Mouse (Mus musculus): ENCODE results near the gene Tecr. TPM values are rescaled to one million over a fixed set of nuclear protein-coding genes. Genes with fewer than 3 reads are reported as not detected.

The Tecr gene
- polyA plus RNA-seq, 1 experiment from 2014 or later = 544 TPM

- ATAC-seq (ENCODE audit: insufficient number of reproducible peaks, low FRiP score, low TSS enrichment, low read depth) = no peak
- H3K36me3 ChIP-seq = peaks cover 49% of the 10 kb centered on the region
- no peaks in the 10 kb centered on the region for H3K9me3 ChIP-seq
- peaks cover 30% of the 10 kb centered on the region for H3K4me1 ChIP-seq
- no peak overlapping the region for H3K4me2 ChIP-seq
- H3K9ac ChIP-seq = no peak overlapping the region
- H3K4me3 ChIP-seq = no peak overlapping the region
- H3K27ac ChIP-seq = no peak overlapping the region
- no peaks in the 10 kb centered on the region for H3K27me3 ChIP-seq
- WGBS = 84% methylated on average over 15 of the region's 15 CpGs
Measured at GRCm38 (mm10) chr8:83570272-83571000, 37.3 kb downstream of the Tecr start.

GRCm38 (mm10) chr8:83569165-83569564 lies 38.6 kb downstream of the Tecr start:
- WGBS = 70% methylated on average over 4 of the region's 4 CpGs
- no peaks in the 10 kb centered on the region for H3K27me3 ChIP-seq
- H3K9ac ChIP-seq = no peak overlapping the region
- H3K4me3 ChIP-seq = no peak overlapping the region
- ATAC-seq (ENCODE audit: insufficient number of reproducible peaks, low FRiP score, low TSS enrichment, low read depth) = no peak
- H3K36me3 ChIP-seq = peaks cover 44% of the 10 kb centered on the region
- peaks cover 19% of the 10 kb centered on the region for H3K4me1 ChIP-seq
- no peak overlapping the region; the same call in 1 of the 2 replicates for H3K27ac ChIP-seq
- H3K4me2 ChIP-seq = no peak overlapping the region
- no peaks in the 10 kb centered on the region for H3K9me3 ChIP-seq

- no peak overlapping the region for H3K4me3 ChIP-seq
- H3K27me3 ChIP-seq = no peaks in the 10 kb centered on the region
- 69% methylated on average over 5 of the region's 5 CpGs for WGBS
- H3K9ac ChIP-seq = no peak overlapping the region
- peaks cover 40% of the 10 kb centered on the region for H3K36me3 ChIP-seq
- no peaks in the 10 kb centered on the region for H3K9me3 ChIP-seq
- H3K4me2 ChIP-seq = no peak overlapping the region
- no peak overlapping the region for H3K27ac ChIP-seq
- peaks cover 15% of the 10 kb centered on the region for H3K4me1 ChIP-seq
- ATAC-seq (ENCODE audit: insufficient number of reproducible peaks, low FRiP score, low TSS enrichment, low read depth) = no peak
Measured at GRCm38 (mm10) chr8:83568755-83569154, 39.0 kb downstream of the Tecr start.

GRCm38 (mm10) chr8:83568128-83568527 lies 39.6 kb downstream of the Tecr start:
- Histone ChIP-seq H3K27me3 (no peaks in the 10 kb centered on the region), H3K4me1 (peaks cover 12% of the 10 kb centered on the region), H3K9ac (no peak overlapping the region), H3K4me3 (peak overlapping the region; percentile 78; the same call in 1 of the 2 replicates), H3K27ac (no peak overlapping the region), H3K36me3 (peaks cover 34% of the 10 kb centered on the region), H3K9me3 (no peaks in the 10 kb centered on the region), H3K4me2 (peak overlapping the region; percentile 79)
- WGBS = 66% methylated on average over 5 of the region's 5 CpGs
- no peak for ATAC-seq (ENCODE audit: insufficient number of reproducible peaks, low FRiP score, low TSS enrichment, low read depth)

GRCm38 (mm10) chr8:83567668-83568067 lies 40.1 kb downstream of the Tecr start:
- Histone ChIP-seq H3K4me3 (peak overlapping the region; percentile 78), H3K9me3 (no peaks in the 10 kb centered on the region), H3K4me1 (peaks cover 12% of the 10 kb centered on the region), H3K36me3 (peaks cover 29% of the 10 kb centered on the region), H3K27me3 (no peaks in the 10 kb centered on the region), H3K9ac (peak overlapping the region; percentile 69; the same call in 1 of the 2 replicates), H3K27ac (no peak overlapping the region), H3K4me2 (peak overlapping the region; percentile 79)
- no peak for ATAC-seq (ENCODE audit: insufficient number of reproducible peaks, low FRiP score, low TSS enrichment, low read depth)
- WGBS = 59% methylated on average over 3 of the region's 3 CpGs

GRCm38 (mm10) chr8:83566469-83567395 lies 41.0 kb downstream of the Tecr start, which contains the start of gene Ndufb7:
TSS of gene Ndufb7 (plus strand) at chr8:83566671.
- H3K4me1 ChIP-seq = peaks cover 12% of the 10 kb centered on the region
- H3K36me3 ChIP-seq = peaks cover 20% of the 10 kb centered on the region
- H3K4me2 ChIP-seq = peak within 1 kb of the TSS; percentile 79
- peak; percentile 82 for ATAC-seq (ENCODE audit: insufficient number of reproducible peaks, low FRiP score, low TSS enrichment, low read depth)
- WGBS = under 1% methylated on average over 48 of the region's 48 CpGs
- H3K9me3 ChIP-seq = no peaks in the 10 kb centered on the region
- peak within 1 kb of the TSS; percentile 78 for H3K4me3 ChIP-seq
- H3K9ac ChIP-seq = peak within 1 kb of the TSS; percentile 69
- no peaks in the 10 kb centered on the region for H3K27me3 ChIP-seq
- H3K27ac ChIP-seq = peak within 1 kb of the TSS; percentile 75

GRCm38 (mm10) chr8:83565731-83566375 lies 41.9 kb downstream of the Tecr start:
- 0 out of 2 replicates have a peak, but pooled peaks have one; percentile 4 for ATAC-seq (ENCODE audit: insufficient number of reproducible peaks, low FRiP score, low TSS enrichment, low read depth)

GRCm38 (mm10) chr8:83563246-83563645 lies 44.5 kb downstream of the Tecr start:
- no peak for ATAC-seq (ENCODE audit: insufficient number of reproducible peaks, low FRiP score, low TSS enrichment, low read depth)

More at GRCm38 (mm10) chr8:83565731-83566375, 41.9 kb downstream of the Tecr start:
- 75% methylated on average over 9 of the region's 9 CpGs for WGBS
- H3K4me3 ChIP-seq = no peak overlapping the region
- peaks cover 12% of the 10 kb centered on the region for H3K4me1 ChIP-seq
- no peak overlapping the region for H3K9ac ChIP-seq
- no peak overlapping the region for H3K27ac ChIP-seq
- no peaks in the 10 kb centered on the region for H3K27me3 ChIP-seq
- H3K9me3 ChIP-seq = no peaks in the 10 kb centered on the region
- H3K36me3 ChIP-seq = peaks cover 12% of the 10 kb centered on the region
- no peak overlapping the region for H3K4me2 ChIP-seq

GRCm38 (mm10) chr8:83562669-83563068 lies 45.1 kb downstream of the Tecr start:
- Histone ChIP-seq H3K4me3 (no peak overlapping the region), H3K4me1 (peaks cover 6% of the 10 kb centered on the region), H3K9me3 (no peaks in the 10 kb centered on the region), H3K36me3 (no peaks in the 10 kb centered on the region), H3K27ac (no peak overlapping the region), H3K27me3 (no peaks in the 10 kb centered on the region), H3K9ac (no peak overlapping the region), H3K4me2 (no peak overlapping the region)
- WGBS = 78% methylated on average over 3 of the region's 3 CpGs
- no peak for ATAC-seq (ENCODE audit: insufficient number of reproducible peaks, low FRiP score, low TSS enrichment, low read depth)

More at GRCm38 (mm10) chr8:83563246-83563645, 44.5 kb downstream of the Tecr start:
- no peaks in the 10 kb centered on the region for H3K9me3 ChIP-seq
- no peak overlapping the region for H3K4me3 ChIP-seq
- no peak overlapping the region for H3K4me2 ChIP-seq
- H3K4me1 ChIP-seq = peaks cover 12% of the 10 kb centered on the region
- WGBS = 71% methylated on average over 4 of the region's 4 CpGs
- no peaks in the 10 kb centered on the region for H3K27me3 ChIP-seq
- no peak overlapping the region for H3K9ac ChIP-seq
- no peaks in the 10 kb centered on the region for H3K36me3 ChIP-seq
- no peak overlapping the region for H3K27ac ChIP-seq

- Histone ChIP-seq H3K27me3 (no peaks in the 10 kb centered on the region), H3K4me3 (no peak within 1 kb of the TSS), H3K36me3 (no peaks in the 10 kb centered on the region), H3K9me3 (no peaks in the 10 kb centered on the region), H3K4me1 (no peaks in the 10 kb centered on the region), H3K9ac (no peak within 1 kb of the TSS), H3K4me2 (no peak within 1 kb of the TSS), H3K27ac (no peak within 1 kb of the TSS)
- ATAC-seq (ENCODE audit: insufficient number of reproducible peaks, low FRiP score, low TSS enrichment, low read depth) = no peak
- WGBS = 77% methylated on average over 3 of the region's 3 CpGs
Measured at GRCm38 (mm10) chr8:83535736-83536135, 72.0 kb downstream of the Tecr start, which contains the start of gene Olfr370. TSS of gene Olfr370 (plus strand) at chr8:83535780.

GRCm38 (mm10) chr8:83534802-83535201 lies 73.0 kb downstream of the Tecr start:
- Histone ChIP-seq H3K4me1 (no peaks in the 10 kb centered on the region), H3K27ac (no peak overlapping the region), H3K36me3 (no peaks in the 10 kb centered on the region), H3K4me2 (no peak overlapping the region), H3K4me3 (no peak overlapping the region), H3K27me3 (no peaks in the 10 kb centered on the region), H3K9ac (no peak overlapping the region), H3K9me3 (no peaks in the 10 kb centered on the region)
- ATAC-seq (ENCODE audit: insufficient number of reproducible peaks, low FRiP score, low TSS enrichment, low read depth) = no peak
- WGBS = 82% methylated on average over 2 of the region's 2 CpGs
